Mouse (Mus musculus): ENCODE measurements around the gene Plekhg1.

GRCm38 (mm10) chr10:3706231-3706630 is 33.9 kb upstream of the Plekhg1 start:
- TF ChIP-seq POLR2A (IDR thresholded peaks at IDR 0.05; ENCODE audit: insufficient read depth, low read depth, low read length) (no peak), CTCF (IDR thresholded peaks at IDR 0.05) (no peak), EP300 (IDR thresholded peaks at IDR 0.05; ENCODE audit: insufficient read depth, low read depth, low read length) (0 out of 2 replicates have a peak, but pooled peaks have one; percentile 19)
